Mouse (Mus musculus): ENCODE measurements around the gene Doc2g.
"Not testable (repeated sequence)": the region's sequence is repeated elsewhere in the genome, so short reads cannot be mapped to it uniquely, and the experiment has no call there.

Doc2g gene

DNA sequence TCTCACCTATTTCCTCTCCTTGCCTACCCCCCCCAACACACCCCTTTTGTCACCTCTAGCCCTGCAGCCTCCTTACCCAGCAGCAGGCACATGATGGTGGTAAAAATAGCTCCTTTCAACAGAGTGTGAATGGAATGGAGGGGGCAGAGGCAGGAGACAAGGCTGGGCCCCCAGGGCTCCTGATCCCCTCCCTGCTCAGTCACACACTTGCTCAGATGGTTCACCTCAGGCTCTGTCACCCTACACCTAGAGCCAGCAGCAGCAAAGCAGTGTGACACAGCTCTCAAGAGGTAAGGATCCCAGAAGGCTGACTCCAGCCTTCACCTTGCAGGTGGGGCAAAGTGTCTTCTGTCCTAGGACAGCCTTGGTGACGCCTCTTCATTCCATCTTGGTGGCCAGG, at the start of gene Doc2g:
Doc2g (plus strand) TSS at position 202 of the 400 bp plus-strand sequence.
- DNase-seq: no peak

DNA sequence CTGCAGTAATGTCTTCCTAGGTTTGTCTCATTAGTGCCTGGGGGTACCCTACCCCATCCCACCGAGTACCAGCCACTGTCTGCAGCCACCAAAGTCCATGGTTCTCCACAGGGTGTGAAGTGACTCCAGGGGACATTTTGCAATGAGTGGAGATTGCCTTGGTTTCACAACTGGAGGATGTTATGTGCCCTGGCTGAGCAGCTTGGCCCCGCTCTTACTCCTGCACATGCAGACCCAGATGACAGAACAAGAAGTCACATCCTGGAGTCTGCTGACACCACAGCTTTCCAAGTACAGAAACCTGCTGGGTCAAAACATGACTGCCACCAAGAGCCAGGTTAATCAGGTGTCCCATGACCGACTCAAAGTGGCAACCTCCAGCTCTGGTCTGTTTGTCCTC, 48.1 kb upstream of the Doc2g start:
- DNase-seq: no peak

DNA sequence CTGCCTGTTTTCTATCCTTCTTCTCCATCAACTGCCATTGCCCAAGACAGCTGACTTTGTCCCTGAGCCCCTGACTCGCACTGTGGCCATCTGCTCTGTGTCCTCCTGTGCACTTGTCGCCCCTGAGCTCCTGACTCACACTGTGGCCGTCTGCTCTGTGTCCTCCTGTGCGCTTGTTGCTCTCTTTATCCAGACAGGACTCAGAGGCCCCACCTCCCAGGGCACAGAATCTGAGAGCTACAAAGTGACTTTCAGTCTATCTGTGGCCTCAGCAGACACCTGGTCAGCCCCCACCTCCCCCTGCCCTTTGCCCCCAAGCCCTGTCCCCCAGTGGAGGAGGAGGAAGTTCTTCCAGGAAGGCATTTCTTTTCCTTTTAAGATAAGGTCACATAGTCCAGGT, 47.3 kb upstream of the Doc2g start:
- no peak for DNase-seq

DNA sequence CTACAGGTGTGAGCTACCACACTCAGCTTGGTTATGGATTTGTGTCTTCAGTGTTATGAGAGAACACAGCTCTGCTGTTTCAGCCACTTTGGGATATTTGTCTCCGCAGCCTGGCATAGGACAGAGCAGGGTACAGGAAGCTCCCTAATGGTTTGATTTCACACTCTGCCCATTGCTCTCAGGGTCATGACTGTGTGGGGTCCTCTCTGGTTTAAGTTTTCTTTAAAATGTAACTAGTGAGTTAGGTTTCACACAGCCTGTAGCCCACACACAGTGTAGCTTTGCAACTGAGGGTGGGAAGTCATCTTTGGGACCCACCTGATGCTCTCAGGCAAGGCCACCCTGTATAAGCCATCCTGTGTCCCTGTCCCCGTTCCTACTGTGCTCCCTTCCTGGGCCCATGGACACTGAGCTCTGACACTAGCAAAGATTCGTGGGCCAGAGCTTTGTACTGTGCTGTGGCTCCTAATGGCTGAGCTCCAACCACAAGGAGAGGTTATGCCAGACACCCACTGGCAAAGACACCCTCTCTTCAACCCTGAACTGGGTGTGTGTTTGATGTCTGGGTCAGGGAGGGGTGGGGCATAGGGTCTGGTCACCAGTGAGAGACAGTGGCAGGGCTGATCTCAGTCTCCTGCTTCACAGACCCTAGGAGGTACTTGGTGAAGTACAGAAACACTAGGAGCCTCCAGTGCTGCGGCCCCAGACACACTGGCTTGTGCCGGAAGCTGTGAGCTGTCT, 45.6 kb upstream of the Doc2g start:
- not testable (repeated sequence) for DNase-seq

DNA sequence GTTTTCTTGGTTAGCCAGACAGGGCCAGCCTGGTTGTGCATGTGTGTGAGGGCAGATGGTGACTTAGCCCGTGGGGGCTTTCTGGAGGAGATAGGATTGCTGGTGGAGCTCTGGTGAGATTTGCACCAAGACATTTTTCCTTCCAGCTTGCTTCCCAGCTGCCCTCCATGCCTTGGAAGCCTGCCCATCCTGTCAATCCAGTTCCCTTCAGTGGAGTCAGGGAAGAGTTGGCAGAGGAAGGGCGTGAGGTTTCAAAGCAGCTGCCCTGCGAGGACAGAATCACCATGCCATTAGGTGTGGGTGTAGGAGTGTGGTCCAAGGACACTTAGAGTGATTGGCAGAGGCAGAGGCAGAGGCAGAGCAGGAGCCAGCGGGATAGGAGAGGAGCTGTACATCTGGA, 44.6 kb upstream of the Doc2g start, which contains the start of gene Aldh3b3:
Aldh3b3 (plus strand) TSS at position 176 of the 400 bp plus-strand sequence.
- DNase-seq: peak; percentile 44

DNA sequence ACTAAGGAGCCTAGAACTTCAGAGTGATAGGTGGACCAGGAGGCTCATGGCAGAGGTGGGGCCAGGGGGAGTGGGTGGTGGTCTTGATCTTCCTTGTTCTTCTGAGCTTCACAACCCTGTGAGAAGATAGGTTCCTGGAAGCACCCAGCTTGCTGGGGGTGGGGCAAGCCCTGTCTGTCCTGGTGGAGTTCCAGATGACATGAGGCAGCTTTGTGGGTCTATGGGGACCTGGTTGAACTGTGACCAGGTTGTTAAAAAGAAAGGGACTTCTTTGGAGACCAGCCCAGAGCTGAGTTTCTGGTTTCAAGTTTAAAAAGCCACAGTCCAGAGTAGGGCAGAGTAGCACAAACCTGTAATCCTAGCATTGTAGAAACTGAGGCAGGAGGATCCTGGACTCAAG, 44.1 kb upstream of the Doc2g start:
- DNase-seq: no peak

DNA sequence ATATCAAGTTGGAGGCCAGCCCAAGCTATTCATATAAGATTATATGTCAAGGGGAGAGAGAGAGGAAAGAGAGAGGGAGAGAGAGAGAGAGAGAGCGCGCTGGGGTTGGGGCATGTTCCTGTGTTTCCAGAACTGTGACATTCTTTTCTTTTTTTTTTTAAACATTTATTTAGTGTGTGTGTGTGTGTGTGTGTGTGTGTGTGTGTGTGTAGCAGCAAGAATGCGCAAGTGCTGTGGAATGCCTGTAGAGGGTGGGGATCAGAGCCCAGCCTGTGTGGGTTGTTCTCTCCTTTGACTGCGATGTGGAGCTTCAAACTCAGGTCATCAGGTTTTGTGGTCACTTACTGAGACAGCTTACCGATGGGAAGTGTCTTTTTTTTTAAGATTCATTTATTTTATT, 42.9 kb upstream of the Doc2g start:
- DNase-seq: no peak

DNA sequence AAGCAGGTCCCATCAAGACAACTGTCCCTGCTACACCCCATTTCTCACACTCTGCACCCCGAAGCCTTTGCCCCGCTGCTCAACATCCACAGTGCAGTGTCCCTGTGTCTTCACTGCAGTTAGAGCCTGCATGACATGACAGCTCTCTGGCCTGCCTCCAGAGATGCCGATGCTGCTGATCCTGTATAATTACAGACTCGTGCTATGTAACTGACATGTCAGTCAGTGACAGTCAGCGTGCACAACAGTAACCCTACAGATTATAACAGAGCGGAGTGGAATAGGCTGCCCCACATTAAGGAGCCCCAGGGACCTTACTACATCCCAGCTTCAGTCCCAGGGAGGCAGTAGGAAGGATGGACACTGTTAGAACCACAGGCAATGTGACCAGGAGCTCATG, 41.3 kb upstream of the Doc2g start:
- DNase-seq: not testable (repeated sequence)

DNA sequence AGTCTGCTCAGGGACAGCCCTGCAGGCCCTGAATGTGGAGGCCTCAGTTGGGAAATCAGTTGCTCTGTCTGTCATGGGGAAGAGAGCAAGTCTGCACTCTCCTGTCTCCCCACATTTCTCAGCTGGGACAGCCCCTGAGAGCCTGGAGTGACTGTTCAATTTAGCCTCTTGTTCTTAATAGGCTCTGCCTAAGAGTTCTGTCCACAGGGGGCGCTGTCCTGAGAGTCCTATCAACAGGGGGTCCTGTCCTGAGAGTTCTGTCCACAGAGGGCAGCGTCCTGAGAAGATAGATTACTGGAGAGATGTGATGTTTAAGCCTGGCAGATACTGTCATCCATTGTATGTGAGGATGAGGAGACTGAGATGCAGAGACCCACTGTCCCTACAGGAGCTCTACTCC, 40.6 kb upstream of the Doc2g start:
- DNase-seq: peak; percentile 59

DNA sequence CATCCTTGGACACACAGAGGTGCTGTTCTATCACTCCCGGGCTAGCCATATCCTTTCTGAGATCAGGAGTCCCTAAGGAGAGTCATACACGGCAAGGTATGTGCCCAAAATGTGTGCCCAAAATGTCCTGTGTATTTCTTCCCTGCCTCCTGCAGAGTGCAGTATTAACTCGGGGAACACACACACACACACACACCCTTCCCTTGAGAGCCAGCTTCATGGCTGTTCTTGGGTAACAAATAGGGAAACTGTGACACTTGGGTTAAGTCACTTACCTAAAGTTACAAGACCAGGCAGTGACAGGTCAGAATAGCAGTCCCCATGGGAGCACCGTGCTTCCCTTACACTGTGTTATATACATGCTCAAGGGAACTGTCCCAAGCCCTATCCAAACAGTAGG, 39.1 kb upstream of the Doc2g start:
- DNase-seq: no peak

DNA sequence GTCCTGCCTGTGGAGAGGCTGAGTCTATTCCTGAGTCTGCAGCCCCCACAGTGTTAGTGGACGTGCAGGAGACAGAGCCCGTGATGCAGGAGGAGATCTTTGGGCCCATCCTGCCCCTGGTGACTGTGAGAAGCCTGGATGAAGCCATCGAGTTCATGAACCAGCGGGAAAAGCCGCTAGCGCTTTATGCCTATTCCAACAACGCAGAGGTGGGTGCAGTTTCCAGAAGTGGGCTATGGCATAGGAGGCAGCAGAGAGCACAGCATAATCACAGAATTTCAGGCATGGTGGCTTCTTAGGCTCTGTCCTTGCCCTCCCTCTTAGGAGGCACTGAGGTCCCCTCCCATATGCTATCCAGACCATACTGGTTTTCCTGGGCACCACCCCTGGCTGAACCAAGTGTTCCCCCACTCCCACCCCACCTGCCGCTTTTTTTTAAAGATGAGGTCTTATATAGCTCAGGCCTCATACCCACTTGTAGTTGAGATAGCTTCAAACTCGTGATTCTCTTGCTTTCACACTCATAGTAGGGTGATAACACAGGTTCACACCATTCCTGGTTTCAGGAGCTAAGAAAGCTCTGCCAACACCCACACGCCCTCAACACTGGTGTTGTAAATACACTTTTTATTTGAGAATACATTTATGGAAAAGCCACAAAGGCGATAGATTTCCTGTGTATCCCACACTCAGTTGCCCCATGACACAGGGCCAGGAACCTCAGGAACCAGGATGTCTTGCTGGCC, 36.6 kb upstream of the Doc2g start:
- DNase-seq: no peak

DNA sequence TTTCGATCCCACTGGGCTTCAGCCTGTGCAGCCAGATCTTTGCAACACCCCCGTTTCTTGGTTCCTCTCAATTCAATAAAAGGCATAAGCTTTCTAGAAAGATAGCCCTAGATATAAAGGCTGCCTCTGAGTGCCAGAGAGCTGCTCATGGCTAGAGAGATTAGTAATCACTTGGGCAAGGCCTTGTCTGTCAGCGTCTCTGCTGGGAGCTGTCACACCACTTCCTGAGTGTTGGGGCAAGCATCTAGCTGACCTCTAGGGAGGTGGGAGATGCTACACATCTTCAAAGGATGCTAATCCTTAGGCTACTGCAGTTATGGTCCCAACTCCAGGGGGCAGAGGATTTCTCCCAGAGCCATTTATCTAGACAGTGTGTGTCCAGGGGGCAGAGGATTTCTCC, 35.9 kb upstream of the Doc2g start:
- DNase-seq: no peak

DNA sequence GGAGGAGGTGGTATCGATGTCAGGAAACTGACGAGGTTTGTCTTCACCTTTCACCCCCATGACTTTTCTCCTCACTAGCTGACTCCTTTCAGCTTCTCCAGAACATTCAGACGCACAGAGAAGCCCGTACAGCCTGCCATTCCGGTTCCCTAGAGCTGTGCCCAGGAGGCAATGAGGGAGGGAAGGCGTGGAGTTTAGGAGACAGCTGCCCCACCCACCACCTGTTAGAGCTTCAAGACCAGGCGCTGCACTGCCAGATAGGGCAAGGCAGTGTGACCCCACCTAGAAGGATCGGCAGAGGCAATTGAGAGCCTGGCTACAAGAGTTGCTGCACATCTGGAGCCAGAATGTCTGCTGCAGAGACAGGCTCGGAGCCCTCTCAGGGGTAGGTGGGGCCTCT, 30.9 kb upstream of the Doc2g start, which contains the start of gene Aldh3b2:
Aldh3b2 (plus strand) TSS at position 100 of the 400 bp plus-strand sequence.
- DNase-seq: no peak

DNA sequence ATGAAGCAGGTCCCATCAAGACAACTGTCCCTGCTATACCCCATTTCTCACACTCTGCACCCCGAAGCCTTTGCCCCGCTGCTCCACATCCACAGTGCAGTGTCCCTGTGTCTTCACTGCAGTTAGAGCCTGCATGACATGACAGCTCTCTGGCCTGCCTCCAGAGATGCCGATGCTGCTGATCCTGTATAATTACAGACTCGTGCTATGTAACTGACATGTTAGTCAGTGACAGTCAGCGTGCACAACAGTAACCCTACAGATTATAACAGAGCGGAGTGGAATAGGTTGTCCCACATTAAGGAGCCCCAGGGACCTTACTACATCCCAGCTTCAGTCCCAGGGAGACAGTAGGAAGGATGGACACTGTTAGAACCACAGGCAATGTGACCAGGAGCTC, 28.5 kb upstream of the Doc2g start:
- DNase-seq: not testable (repeated sequence)

DNA sequence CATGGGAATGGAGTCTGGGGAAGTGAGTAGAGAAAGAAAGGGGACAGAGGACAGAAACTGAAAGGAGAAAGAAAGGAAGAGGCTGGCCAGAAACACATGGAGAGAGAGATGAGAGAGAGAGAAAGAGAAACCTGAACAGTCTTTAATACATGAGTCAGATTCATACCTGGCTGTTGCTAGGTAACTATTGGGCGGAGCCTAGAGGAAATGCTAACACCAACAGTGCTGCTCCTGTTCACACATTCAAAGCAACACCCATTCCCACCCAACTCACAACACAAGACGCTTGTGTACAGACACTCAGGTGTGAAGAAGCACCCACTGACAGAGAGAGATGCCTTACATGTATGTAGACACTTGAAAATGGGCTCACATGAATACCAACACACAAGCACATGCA, 27.2 kb upstream of the Doc2g start:
- DNase-seq: no peak

DNA sequence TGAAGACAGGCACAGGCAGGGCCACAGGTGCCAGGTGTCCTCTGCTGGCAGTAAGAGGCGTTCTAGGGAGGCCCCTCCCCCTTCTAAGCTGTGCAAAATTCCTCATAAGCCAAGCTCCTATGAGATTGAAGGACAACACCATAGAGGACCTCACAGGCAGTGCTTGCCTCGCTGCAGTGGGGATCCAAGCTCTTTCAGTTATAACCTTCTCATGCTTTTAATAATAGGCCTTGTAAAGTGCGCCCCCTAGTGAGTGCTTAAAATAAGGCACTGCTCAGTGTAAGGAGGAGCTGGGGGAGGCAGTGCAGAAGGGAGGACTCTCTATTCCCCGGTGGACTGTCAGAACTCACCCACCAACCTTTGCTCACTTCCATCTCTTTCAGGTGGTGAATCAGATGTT, 22.8 kb upstream of the Doc2g start:
- DNase-seq: peak; percentile 90

DNA sequence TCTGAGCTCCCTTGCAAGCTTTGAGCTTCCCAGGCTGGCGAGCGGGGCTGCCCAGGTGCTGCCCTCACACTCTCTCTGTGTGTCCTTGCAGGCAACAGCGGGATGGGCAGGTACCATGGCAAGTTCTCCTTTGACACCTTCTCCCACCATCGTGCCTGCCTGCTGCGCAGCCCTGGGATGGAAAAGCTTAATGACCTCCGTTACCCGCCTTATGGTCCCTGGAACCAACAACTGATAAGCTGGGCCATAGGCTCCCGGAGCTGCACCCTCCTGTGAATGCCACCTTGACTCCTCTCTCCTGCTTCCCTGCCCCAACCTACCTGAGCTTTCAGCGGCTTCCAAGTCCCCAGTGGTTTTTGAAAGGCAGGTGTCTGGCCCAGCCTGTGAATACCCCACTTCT, 22.2 kb upstream of the Doc2g start:
- no peak for DNase-seq

DNA sequence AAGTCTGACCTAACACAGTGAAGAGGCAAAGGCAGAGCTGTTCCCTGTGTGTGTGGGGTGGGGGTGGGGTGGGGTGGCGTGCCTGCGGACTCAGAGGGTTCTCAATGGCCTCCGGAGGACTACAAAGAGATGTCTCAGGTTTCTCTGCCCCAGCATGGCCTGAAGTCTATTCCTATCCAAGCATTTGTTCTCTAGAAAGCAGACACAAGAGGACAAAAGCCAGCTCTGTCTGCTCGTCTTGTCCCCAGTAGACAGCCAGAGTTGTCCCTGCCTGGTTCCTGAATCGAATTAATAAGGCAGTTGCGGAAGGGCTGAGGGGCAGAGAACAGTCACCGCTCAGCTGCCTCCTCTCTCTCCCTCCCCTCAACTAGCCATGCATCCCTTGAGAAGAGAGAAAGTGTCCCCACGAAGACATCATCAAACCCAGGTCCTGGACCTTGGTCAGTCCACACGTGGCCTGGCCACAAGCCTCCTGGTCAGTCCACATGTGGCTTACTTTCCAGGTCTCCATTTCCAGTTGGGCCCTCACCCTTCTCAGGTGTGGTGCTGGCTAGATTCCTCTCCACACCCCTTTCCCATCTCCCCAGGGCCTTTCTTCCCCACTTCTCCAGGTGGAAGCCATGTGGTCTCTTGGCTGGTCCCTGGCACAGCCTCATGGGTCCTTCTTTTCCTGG, 19.4 kb upstream of the Doc2g start:
- no peak for DNase-seq

DNA sequence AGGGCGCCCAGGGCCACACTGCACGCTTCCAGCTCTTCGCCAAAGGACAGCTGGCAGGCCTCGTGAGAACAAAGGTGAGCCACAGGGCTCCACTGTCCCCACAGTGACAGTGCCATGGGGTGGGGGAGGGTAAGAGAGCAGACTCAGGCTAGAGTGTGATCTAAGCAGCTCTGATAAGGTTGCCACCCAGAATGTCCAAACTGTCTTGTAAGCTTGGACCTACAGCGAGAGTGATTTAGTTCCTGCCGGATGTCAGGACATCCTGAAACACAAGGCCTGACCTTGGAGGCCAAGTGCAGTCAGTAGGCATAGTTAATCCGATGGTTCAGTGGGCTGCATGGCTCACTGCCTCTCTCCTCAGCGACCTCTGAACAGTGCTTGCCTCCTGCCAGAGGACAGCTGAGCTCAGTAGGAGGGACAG, 17.8 kb upstream of the Doc2g start:
- peak; percentile 76 for DNase-seq

DNA sequence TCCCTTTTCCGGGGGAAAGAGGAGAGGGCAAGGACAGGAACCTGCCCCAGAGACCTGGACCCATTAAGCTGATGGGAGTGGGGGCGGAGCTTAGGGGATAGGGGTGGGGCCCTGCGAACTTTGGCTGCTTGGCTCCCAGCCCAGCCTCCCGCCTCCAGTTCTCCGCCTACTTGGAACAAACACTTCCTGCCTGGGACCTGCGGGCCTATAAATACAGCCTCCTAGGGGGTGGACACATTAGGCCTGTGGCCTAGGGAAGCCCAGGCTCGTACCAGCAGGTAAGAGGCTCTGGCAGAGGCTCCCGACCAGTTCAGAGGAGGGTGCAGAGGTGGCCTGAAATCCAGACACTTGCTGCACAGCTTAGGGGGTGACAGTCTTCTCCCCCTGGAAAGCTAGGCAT, 16.8 kb upstream of the Doc2g start, which contains the start of gene Acy3:
Acy3 (plus strand) TSS at position 237 of the 400 bp plus-strand sequence.
- peak; percentile 97 for DNase-seq

DNA sequence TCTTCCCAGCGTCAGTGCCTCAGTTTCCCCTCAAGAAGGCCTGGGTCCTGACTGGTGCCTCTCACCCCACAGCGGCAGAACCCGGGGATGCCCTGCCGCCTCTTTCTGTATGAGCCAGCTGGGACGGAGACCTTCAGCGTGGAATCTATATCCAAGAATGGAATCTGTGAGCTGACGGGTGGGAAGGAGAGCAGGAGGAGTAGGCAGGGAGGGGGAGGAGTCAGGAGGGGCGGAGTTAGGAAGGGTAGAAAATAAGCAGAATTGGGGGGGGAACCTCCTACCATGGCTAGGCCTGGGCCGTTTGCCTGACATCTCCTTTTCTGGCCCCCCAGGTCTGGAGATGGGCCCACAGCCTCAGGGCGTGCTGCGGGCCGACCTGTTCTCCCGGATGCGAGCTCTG, 15.0 kb upstream of the Doc2g start:
- no peak for DNase-seq

DNA sequence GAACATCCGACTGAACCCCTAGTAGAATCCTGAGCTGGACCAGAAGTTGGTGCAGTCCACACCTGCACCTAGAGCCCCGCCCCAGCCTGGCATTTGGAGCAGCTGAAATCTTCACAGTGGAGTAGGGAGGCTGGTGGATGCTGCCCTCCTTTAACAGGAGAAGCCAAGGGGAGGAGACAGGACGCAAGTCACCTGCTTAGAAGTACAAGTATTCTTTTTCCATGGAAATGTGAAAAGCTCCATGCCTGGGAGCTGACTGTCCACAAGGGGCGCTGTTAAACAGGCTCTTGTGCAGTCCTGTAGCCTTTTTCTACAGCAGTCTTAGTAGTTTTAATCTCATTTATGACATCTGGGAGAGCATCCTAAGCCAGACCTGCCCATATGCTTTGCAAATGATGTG, 14.4 kb upstream of the Doc2g start:
- no peak for DNase-seq

DNA sequence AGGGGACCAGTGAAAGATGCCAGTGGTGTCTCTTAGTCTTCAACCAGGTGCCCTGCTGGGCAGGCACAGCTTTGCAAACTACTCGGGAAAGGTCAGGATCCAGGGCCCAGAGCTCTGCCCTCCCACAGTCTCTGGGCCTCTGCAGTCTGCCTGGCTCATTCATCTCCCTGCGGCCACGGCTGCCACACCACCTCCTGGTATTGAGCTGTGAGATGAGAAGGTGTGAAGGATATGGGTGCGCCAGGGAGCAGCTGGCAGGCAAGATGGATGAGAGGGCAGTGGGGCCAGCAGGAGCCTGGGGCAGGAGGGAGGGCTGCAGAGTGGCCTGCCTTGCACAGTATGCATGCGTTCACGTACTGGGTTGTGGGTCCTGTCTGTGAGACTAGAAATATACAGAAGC, 12.3 kb upstream of the Doc2g start:
- DNase-seq: no peak

DNA sequence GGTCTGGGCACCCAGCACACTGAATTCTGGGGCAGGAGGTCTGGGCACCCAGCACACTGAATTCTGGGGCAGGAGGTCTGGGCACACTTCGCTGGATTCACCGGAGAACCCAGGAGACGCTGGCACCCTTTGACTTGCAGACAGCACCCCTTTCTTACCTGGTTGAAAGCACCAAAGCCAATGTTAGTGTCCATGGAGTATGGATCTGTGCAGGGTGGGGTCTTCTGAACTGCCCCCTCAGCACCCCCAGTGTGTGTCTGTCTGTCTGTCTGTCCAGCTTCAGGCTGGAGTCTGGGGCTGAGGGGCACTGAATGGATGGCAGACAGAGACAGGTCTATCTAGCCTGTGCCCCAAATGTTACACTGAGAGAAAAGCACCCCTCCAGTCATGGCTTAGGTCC, 11.6 kb upstream of the Doc2g start:
- DNase-seq: no peak

Measured in kidney, postnatal 10 days (tissue).